Mouse (Mus musculus): ENCODE data around the gene Gm20683. TPM values are rescaled to one million over a fixed set of nuclear protein-coding genes. Genes with fewer than 3 reads are reported as not detected.

Gm20683 gene
- polyA plus RNA-seq, 1 experiment from 2014 or later = 2.7 TPM

- Histone ChIP-seq H3K27me3 (ENCODE audit: insufficient read depth, low read length) (no peaks in the 10 kb centered on the region), H3K4me2 (ENCODE audit: low read length) (no peak overlapping the region), H3K9ac (ENCODE audit: low read depth, low read length) (no peak overlapping the region), H3K27ac (no peak overlapping the region), H3K9me3 (replicated peaks; ENCODE audit: low read length) (no peaks in the 10 kb centered on the region), H3K4me1 (replicated peaks; ENCODE audit: insufficient read depth, low read length) (peaks cover 17% of the 10 kb centered on the region), H3K36me3 (ENCODE audit: insufficient read depth, low read length) (no peaks in the 10 kb centered on the region), H3K4me3 (replicated peaks; ENCODE audit: low read depth, low read length) (no peak overlapping the region)
- DNase-seq (ENCODE audit: low spot score) (no peak), ATAC-seq (replicated peaks; ENCODE audit: low FRiP score, low read depth) (no peak)
- TF ChIP-seq CTCF (IDR thresholded peaks at IDR 0.05; ENCODE audit: low read depth) = no peak
- WGBS = 85% methylated on average over 11 of the region's 11 CpGs
Observed at GRCm38 (mm10) chr17:25865288-25865687, 23.7 kb upstream of the Gm20683 start.

- H3K4me2 ChIP-seq (ENCODE audit: low read length) = no peak overlapping the region
- peaks cover 17% of the 10 kb centered on the region for H3K4me1 ChIP-seq (replicated peaks; ENCODE audit: insufficient read depth, low read length)
- no peak overlapping the region for H3K4me3 ChIP-seq (replicated peaks; ENCODE audit: low read depth, low read length)
- no peak overlapping the region for H3K9ac ChIP-seq (ENCODE audit: low read depth, low read length)
- 86% methylated on average over 14 of the region's 14 CpGs for WGBS
- H3K27me3 ChIP-seq (ENCODE audit: insufficient read depth, low read length) = no peaks in the 10 kb centered on the region
- DNase-seq (ENCODE audit: low spot score) = no peak
- H3K9me3 ChIP-seq (replicated peaks; ENCODE audit: low read length) = no peaks in the 10 kb centered on the region
- no peaks in the 10 kb centered on the region for H3K36me3 ChIP-seq (ENCODE audit: insufficient read depth, low read length)
- TF ChIP-seq CTCF (IDR thresholded peaks at IDR 0.05; ENCODE audit: low read depth) = no peak
- H3K27ac ChIP-seq = peak overlapping the region; percentile 36; the same call in 1 of the 2 replicates
- no peak for ATAC-seq (replicated peaks; ENCODE audit: low FRiP score, low read depth)
Observed at GRCm38 (mm10) chr17:25864311-25864710, 22.7 kb upstream of the Gm20683 start.

GRCm38 (mm10) chr17:25863681-25864080 is 22.1 kb upstream of the Gm20683 start:
- no peak for DNase-seq (ENCODE audit: low spot score)
- Histone ChIP-seq H3K27me3 (ENCODE audit: insufficient read depth, low read length) (no peaks in the 10 kb centered on the region), H3K9me3 (replicated peaks; ENCODE audit: low read length) (no peaks in the 10 kb centered on the region), H3K36me3 (ENCODE audit: insufficient read depth, low read length) (no peaks in the 10 kb centered on the region), H3K4me2 (ENCODE audit: low read length) (no peak overlapping the region), H3K4me3 (replicated peaks; ENCODE audit: low read depth, low read length) (no peak overlapping the region), H3K4me1 (replicated peaks; ENCODE audit: insufficient read depth, low read length) (peaks cover 13% of the 10 kb centered on the region), H3K27ac (no peak overlapping the region), H3K9ac (ENCODE audit: low read depth, low read length) (no peak overlapping the region)
- no peak; the same call in 1 of the 2 replicates for TF ChIP-seq CTCF (IDR thresholded peaks at IDR 0.05; ENCODE audit: low read depth)
- WGBS = 81% methylated on average over 6 of the region's 6 CpGs
- no peak for ATAC-seq (replicated peaks; ENCODE audit: low FRiP score, low read depth)

GRCm38 (mm10) chr17:25861704-25862612 is 20.4 kb upstream of the Gm20683 start:
- H3K4me3 ChIP-seq (replicated peaks; ENCODE audit: low read depth, low read length) = peak overlapping the region; percentile 65
- H3K4me2 ChIP-seq (ENCODE audit: low read length) = peak overlapping the region; percentile 96
- ATAC-seq (replicated peaks; ENCODE audit: low FRiP score, low read depth) (peak; percentile 6; the same call in 1 of the 2 replicates), DNase-seq (ENCODE audit: low spot score) (no peak)
- TF ChIP-seq CTCF (IDR thresholded peaks at IDR 0.05; ENCODE audit: low read depth) = no peak
- peak overlapping the region; percentile 82 for H3K27ac ChIP-seq
- peak overlapping the region; percentile 71 for H3K9ac ChIP-seq (ENCODE audit: low read depth, low read length)
- H3K4me1 ChIP-seq (replicated peaks; ENCODE audit: insufficient read depth, low read length) = peaks cover 5% of the 10 kb centered on the region
- H3K27me3 ChIP-seq (ENCODE audit: insufficient read depth, low read length) = no peaks in the 10 kb centered on the region
- H3K9me3 ChIP-seq (replicated peaks; ENCODE audit: low read length) = no peaks in the 10 kb centered on the region
- 10% methylated on average over 6 of the region's 6 CpGs for WGBS
- H3K36me3 ChIP-seq (ENCODE audit: insufficient read depth, low read length) = no peaks in the 10 kb centered on the region

GRCm38 (mm10) chr17:25860832-25861703 is 19.5 kb upstream of the Gm20683 start, which contains the start of gene Wdr90:
Gene Wdr90, minus strand, starts transcription at chr17:25861501.
- DNase-seq (ENCODE audit: low spot score) (peak; percentile 95), ATAC-seq (replicated peaks; ENCODE audit: low FRiP score, low read depth) (peak; percentile 86)
- TF ChIP-seq CTCF (IDR thresholded peaks at IDR 0.05; ENCODE audit: low read depth) = peak; percentile 30; the same call in 1 of the 2 replicates
- H3K4me1 ChIP-seq (replicated peaks; ENCODE audit: insufficient read depth, low read length) = peaks cover 5% of the 10 kb centered on the region
- H3K4me2 ChIP-seq (ENCODE audit: low read length) = peak within 1 kb of the TSS; percentile 96
- peak within 1 kb of the TSS; percentile 82 for H3K27ac ChIP-seq
- WGBS = 2% methylated on average over 65 of the region's 65 CpGs
- H3K27me3 ChIP-seq (ENCODE audit: insufficient read depth, low read length) = no peaks in the 10 kb centered on the region
- no peaks in the 10 kb centered on the region for H3K36me3 ChIP-seq (ENCODE audit: insufficient read depth, low read length)
- H3K9ac ChIP-seq (ENCODE audit: low read depth, low read length) = peak within 1 kb of the TSS; percentile 71
- H3K9me3 ChIP-seq (replicated peaks; ENCODE audit: low read length) = no peaks in the 10 kb centered on the region
- H3K4me3 ChIP-seq (replicated peaks; ENCODE audit: low read depth, low read length) = peak within 1 kb of the TSS; percentile 65

- Histone ChIP-seq H3K4me1 (replicated peaks; ENCODE audit: insufficient read depth, low read length) (peaks cover 5% of the 10 kb centered on the region), H3K4me2 (ENCODE audit: low read length) (no peak overlapping the region; the same call in 1 of the 2 replicates), H3K27ac (no peak overlapping the region), H3K9ac (ENCODE audit: low read depth, low read length) (peak overlapping the region; percentile 71; the same call in 1 of the 2 replicates), H3K36me3 (ENCODE audit: insufficient read depth, low read length) (0 out of 2 replicates have a peak, but pooled peaks cover 6% of the 10 kb centered on the region), H3K9me3 (replicated peaks; ENCODE audit: low read length) (no peaks in the 10 kb centered on the region), H3K4me3 (replicated peaks; ENCODE audit: low read depth, low read length) (peak overlapping the region; percentile 65; the same call in 1 of the 2 replicates), H3K27me3 (ENCODE audit: insufficient read depth, low read length) (no peaks in the 10 kb centered on the region)
- no peak for TF ChIP-seq CTCF (IDR thresholded peaks at IDR 0.05; ENCODE audit: low read depth)
- 90% methylated on average over 6 of the region's 6 CpGs for WGBS
- ATAC-seq (replicated peaks; ENCODE audit: low FRiP score, low read depth) = no peak
- DNase-seq (ENCODE audit: low spot score) = no peak
Observed at GRCm38 (mm10) chr17:25860229-25860628, 18.7 kb upstream of the Gm20683 start.

All from kidney, postnatal 0 days (tissue).